Mouse (Mus musculus): ENCODE results near the gene Rprd1b.

Gene Rprd1b

GRCm38 (mm10) chr2:158178696-158179369 is 150.5 kb downstream of the Rprd1b start:
- DNase-seq, result peak; percentile 22 to 23

- DNase-seq, result peak; percentile 19 to 48
Measured at GRCm38 (mm10) chr2:158179370-158180111, 151.2 kb downstream of the Rprd1b start.

GRCm38 (mm10) chr2:158180797-158181196 is 152.5 kb downstream of the Rprd1b start:
- DNase-seq, result peak in 1 of 2 experiments; percentile 31

Measured in cerebellum, adult 18-20 months (tissue).